Mouse (Mus musculus): ENCODE measurements around the gene Sat1. TPM values are rescaled to one million over a fixed set of nuclear protein-coding genes. Genes with fewer than 3 reads are reported as not detected.

Gene Sat1
- 39.6 and 48.1 TPM in 2 replicates for polyA plus RNA-seq (2012; rRNA removed)

GRCm38 (mm10) chrX:155216271-155216670, at the start of gene Sat1:
Sat1 (minus strand) TSS chrX:155216449.

GRCm38 (mm10) chrX:155262235-155262914, 46.1 kb upstream of the Sat1 start, which contains the start of gene Acot9:
Acot9 (plus strand) TSS chrX:155262443.

Other genes starting within 250 kb of the Sat1 start
- not detected in 2 replicates for gene Magea8, start 220.6 kb downstream of the Sat1 start, polyA plus RNA-seq (2012; rRNA removed)
- gene Magea5, start 153.3 kb downstream of the Sat1 start, polyA plus RNA-seq (2012; rRNA removed) = not detected in 2 replicates
- not detected in 2 replicates for gene Magea1, start 126.7 kb downstream of the Sat1 start, polyA plus RNA-seq (2012; rRNA removed)
- not detected in 2 replicates for gene Magea2, start 122.8 kb downstream of the Sat1 start, polyA plus RNA-seq (2012; rRNA removed)
- gene Cldn34b2, start 88.0 kb downstream of the Sat1 start, polyA plus RNA-seq (2012; rRNA removed) = not detected in 2 replicates
- gene Acot9, start 46.0 kb upstream of the Sat1 start, polyA plus RNA-seq (2012; rRNA removed) = 18.7 and 22.7 TPM in 2 replicates
- 100 and 120 TPM in 2 replicates for gene Prdx4, start 124.3 kb upstream of the Sat1 start, polyA plus RNA-seq (2012; rRNA removed)

All from central nervous system, embryonic 14 days (tissue).